Mouse (Mus musculus) kidney, embryonic 14.5 days (tissue): ENCODE data around the gene Prkar1b. TPM values are rescaled to one million over a fixed set of nuclear protein-coding genes. Genes with fewer than 3 reads are reported as not detected.
A peak's percentile ranks its signal among the peaks of the same experiment; 100 is the strongest.

Experiments used
- ATAC-seq: fragments of 200-750 bp; cut with Nextera tagmentation; 2 replicates; pipeline ENCODE4 v1.8.0; 2017; ENCODE audit warnings: moderate number of reproducible peaks, mild to moderate bottlenecking, moderate TSS enrichment, moderate library complexity; ENCODE audit not compliant: low FRiP score, low TSS enrichment
- H3K27ac ChIP-seq: fragments of 300-500 bp; sonication (generic); 2 replicates; pipeline ENCODE4 v1.5.1; 2014; ENCODE audit warnings: low read depth, mild to moderate bottlenecking, low read length, moderate library complexity, mixed read lengths
- H3K27me3 ChIP-seq: fragments of 300-500 bp; sonication (generic); 2 replicates; pipeline ENCODE4 v1.6.1; 2014; ENCODE audit warnings: mild to moderate bottlenecking, low read length; ENCODE audit not compliant: control insufficient read depth, insufficient read depth
- H3K36me3 ChIP-seq: fragments of 300-500 bp; sonication (generic); 2 replicates; pipeline ENCODE4 v1.6.1; 2014; ENCODE audit warnings: low read length, mixed read lengths; ENCODE audit not compliant: control insufficient read depth, insufficient read depth
- H3K4me1 ChIP-seq: fragments of 300-500 bp; sonication (generic); 2 replicates; pipeline ENCODE4 v1.6.1; 2014; ENCODE audit warnings: low read length, mixed read lengths; ENCODE audit not compliant: control insufficient read depth, insufficient read depth
- H3K4me2 ChIP-seq: fragments of 300-500 bp; sonication (generic); replicated peaks from 2 replicates; pipeline ENCODE4 v1.6.1; 2014; ENCODE audit warnings: low read depth, mild to moderate bottlenecking, low read length
- H3K4me3 ChIP-seq: fragments of 300-500 bp; sonication (generic); 2 replicates; pipeline ENCODE4 v1.5.1; 2014; ENCODE audit warnings: mild to moderate bottlenecking, low read length
- H3K9ac ChIP-seq: fragments of 300-500 bp; sonication (generic); 2 replicates; pipeline ENCODE4 v1.6.1; 2014; ENCODE audit warnings: low read depth, mild to moderate bottlenecking, low read length, moderate library complexity
- H3K9me3 ChIP-seq: fragments of 300-500 bp; sonication (generic); 2 replicates; pipeline ENCODE4 v1.6.1; 2016; ENCODE audit warnings: low read length; ENCODE audit not compliant: control insufficient read depth
- WGBS: fragments of 180-500 bp; shearing (Covaris S2); extraction: QIAGEN DNeasy Blood & Tissue Kit; methylation state at CpG from one replicate; pipeline ENCODE4 v1.1.7; 2014; 5-methylcytosine and 5-hydroxymethylcytosine counted together
- polyA plus RNA-seq: library from polyadenylated mRNA; unstranded; fragments of >200 nt; fragmentation: Nextera tagmentation; extraction: Ambion mirVana; gene quantifications from 2 replicates; pipeline ENCODE4 v1.2.1, GENCODE M21; 2014

Prkar1b gene
- polyA plus RNA-seq, 1 experiment from 2014 or later = 15.7 TPM

GRCm38 (mm10) chr5:139138261-139138925 lies 11.4 kb downstream of the Prkar1b start:
- H3K4me3 ChIP-seq = no peak overlapping the region
- no peaks in the 10 kb centered on the region for H3K27me3 ChIP-seq
- no peaks in the 10 kb centered on the region for H3K9me3 ChIP-seq
- H3K9ac ChIP-seq = no peak overlapping the region
- ATAC-seq = no peak; the same call in 1 of the 2 replicates
- H3K4me2 ChIP-seq = no peak overlapping the region
- H3K27ac ChIP-seq = no peak overlapping the region; the same call in 1 of the 2 replicates
- 62% methylated on average over 12 of the region's 12 CpGs for WGBS
- H3K36me3 ChIP-seq = no peaks in the 10 kb centered on the region
- peaks cover 4% of the 10 kb centered on the region; the same call in 1 of the 2 replicates for H3K4me1 ChIP-seq

GRCm38 (mm10) chr5:139137176-139137575 lies 12.6 kb downstream of the Prkar1b start:
- Histone ChIP-seq H3K27me3 (no peaks in the 10 kb centered on the region), H3K27ac (no peak overlapping the region), H3K4me1 (peaks cover 4% of the 10 kb centered on the region; the same call in 1 of the 2 replicates), H3K36me3 (no peaks in the 10 kb centered on the region), H3K4me2 (no peak overlapping the region), H3K9ac (no peak overlapping the region), H3K9me3 (no peaks in the 10 kb centered on the region), H3K4me3 (no peak overlapping the region)
- WGBS = 92% methylated on average over 6 of the region's 6 CpGs
- ATAC-seq = no peak

GRCm38 (mm10) chr5:139136341-139136740 lies 13.5 kb downstream of the Prkar1b start:
- WGBS = 71% methylated on average over 1 of the region's 1 CpGs
- Histone ChIP-seq H3K4me2 (no peak overlapping the region), H3K9ac (no peak overlapping the region), H3K4me1 (peaks cover 4% of the 10 kb centered on the region; the same call in 1 of the 2 replicates), H3K27ac (no peak overlapping the region), H3K27me3 (no peaks in the 10 kb centered on the region), H3K4me3 (no peak overlapping the region), H3K9me3 (no peaks in the 10 kb centered on the region), H3K36me3 (no peaks in the 10 kb centered on the region)
- no peak for ATAC-seq

- no peaks in the 10 kb centered on the region for H3K4me1 ChIP-seq
- no peak overlapping the region for H3K4me3 ChIP-seq
- H3K27me3 ChIP-seq = 0 out of 2 replicates have a peak, but pooled peaks cover 7% of the 10 kb centered on the region
- H3K9ac ChIP-seq = no peak overlapping the region
- H3K36me3 ChIP-seq = no peaks in the 10 kb centered on the region
- no peaks in the 10 kb centered on the region for H3K9me3 ChIP-seq
- H3K27ac ChIP-seq = no peak overlapping the region
- 59% methylated on average over 8 of the region's 8 CpGs for WGBS
- ATAC-seq = no peak
- no peak overlapping the region for H3K4me2 ChIP-seq
These were observed 15.3 kb downstream of the Prkar1b start for GRCm38 (mm10) chr5:139134501-139134900.

GRCm38 (mm10) chr5:139130351-139130750 lies 19.4 kb downstream of the Prkar1b start:
- Histone ChIP-seq H3K4me2 (no peak overlapping the region; the same call in 1 of the 2 replicates), H3K36me3 (peaks cover 3% of the 10 kb centered on the region; the same call in 1 of the 2 replicates), H3K4me1 (peaks cover 6% of the 10 kb centered on the region; the same call in 1 of the 2 replicates), H3K27me3 (0 out of 2 replicates have a peak, but pooled peaks cover 7% of the 10 kb centered on the region), H3K4me3 (no peak overlapping the region), H3K9me3 (no peaks in the 10 kb centered on the region), H3K9ac (no peak overlapping the region), H3K27ac (no peak overlapping the region)
- ATAC-seq = no peak
- WGBS = 74% methylated on average over 5 of the region's 5 CpGs

- peak; percentile 53 for ATAC-seq
- peak overlapping the region; percentile 74 for H3K9ac ChIP-seq
- 4% methylated on average over 47 of the region's 55 CpGs for WGBS
These were observed 20.1 kb downstream of the Prkar1b start for GRCm38 (mm10) chr5:139129572-139130151.

GRCm38 (mm10) chr5:139129078-139129477 lies 20.7 kb downstream of the Prkar1b start:
- H3K36me3 ChIP-seq = peaks cover 3% of the 10 kb centered on the region; the same call in 1 of the 2 replicates
- ATAC-seq = peak; percentile 63
- H3K4me3 ChIP-seq = peak overlapping the region; percentile 60
- H3K4me2 ChIP-seq = peak overlapping the region; percentile 94
- peaks cover 6% of the 10 kb centered on the region; the same call in 1 of the 2 replicates for H3K4me1 ChIP-seq
- 0 out of 2 replicates have a peak, but pooled peaks cover 7% of the 10 kb centered on the region for H3K27me3 ChIP-seq
- no peak overlapping the region for H3K27ac ChIP-seq
- peak overlapping the region; percentile 74 for H3K9ac ChIP-seq
- no peaks in the 10 kb centered on the region for H3K9me3 ChIP-seq
- WGBS = 11% methylated on average over 12 of the region's 12 CpGs

More at GRCm38 (mm10) chr5:139129572-139130151, 20.1 kb downstream of the Prkar1b start:
- H3K27me3 ChIP-seq = 0 out of 2 replicates have a peak, but pooled peaks cover 7% of the 10 kb centered on the region
- H3K36me3 ChIP-seq = peaks cover 3% of the 10 kb centered on the region; the same call in 1 of the 2 replicates
- no peaks in the 10 kb centered on the region for H3K9me3 ChIP-seq
- H3K4me1 ChIP-seq = peaks cover 6% of the 10 kb centered on the region; the same call in 1 of the 2 replicates
- peak overlapping the region; percentile 60 for H3K4me3 ChIP-seq
- peak overlapping the region; percentile 94 for H3K4me2 ChIP-seq
- no peak overlapping the region for H3K27ac ChIP-seq

- H3K27ac ChIP-seq = no peak overlapping the region
- peak overlapping the region; percentile 74; the same call in 1 of the 2 replicates for H3K9ac ChIP-seq
- no peak for ATAC-seq
These were observed 21.2 kb downstream of the Prkar1b start for GRCm38 (mm10) chr5:139128476-139129065.

More at GRCm38 (mm10) chr5:139128476-139129065, 21.2 kb downstream of the Prkar1b start:
- Histone ChIP-seq H3K9me3 (no peaks in the 10 kb centered on the region), H3K4me3 (peak overlapping the region; percentile 60), H3K36me3 (peaks cover 3% of the 10 kb centered on the region; the same call in 1 of the 2 replicates), H3K27me3 (0 out of 2 replicates have a peak, but pooled peaks cover 7% of the 10 kb centered on the region), H3K4me1 (peaks cover 6% of the 10 kb centered on the region; the same call in 1 of the 2 replicates), H3K4me2 (peak overlapping the region; percentile 94)
- 38% methylated on average over 12 of the region's 12 CpGs for WGBS
